Mouse (Mus musculus): ENCODE results near the gene Kcna2. TPM values are rescaled to one million over a fixed set of nuclear protein-coding genes. Genes with fewer than 3 reads are reported as not detected.

The Kcna2 gene
- 0.05 and 0.20 TPM in 2 replicates for polyA plus RNA-seq (2014; fragmentation: Nextera tagmentation; extraction: Ambion mirVana)

DNA sequence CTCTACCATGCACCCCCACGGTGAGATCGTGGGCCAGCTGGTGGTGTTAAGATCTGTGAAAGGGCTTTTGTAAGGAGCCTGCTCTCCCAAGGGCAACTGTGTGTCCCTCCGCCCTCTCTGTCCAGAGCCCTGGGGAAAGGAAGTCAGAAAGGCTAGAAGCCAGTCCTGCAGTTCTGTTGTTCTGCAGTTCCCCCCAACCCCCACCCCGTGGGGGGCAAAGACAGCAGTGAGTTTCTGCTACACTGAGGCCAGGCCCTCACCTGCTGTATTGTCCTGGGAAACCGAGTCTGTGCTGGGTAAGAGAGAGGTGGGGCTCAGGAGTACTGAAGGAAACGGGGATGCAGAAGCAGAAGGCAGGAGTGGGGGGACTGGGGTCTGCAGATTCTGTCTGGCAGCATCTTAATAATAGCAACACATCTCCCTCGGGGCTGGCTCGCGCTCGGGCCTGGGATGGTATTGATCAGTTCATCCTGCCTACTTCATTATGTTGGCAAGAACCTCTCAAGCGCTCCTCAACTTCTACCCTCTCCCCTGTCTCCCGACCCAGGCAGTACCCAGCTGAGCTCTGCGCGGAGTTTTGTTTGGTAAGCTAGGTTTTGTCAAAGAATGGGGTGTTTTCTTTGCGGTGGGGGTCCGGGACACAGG is at the start of gene Kcna2:
TSS of gene Kcna2 (plus strand) at position 336 of the 645 bp plus-strand sequence.
- peak within 1 kb of the TSS; percentile 55 for H3K9ac ChIP-seq (ENCODE audit: low read length)
- DNase-seq (ENCODE audit: low spot score) (peak; percentile 52), ATAC-seq (replicated peaks; ENCODE audit: low FRiP score) (0 out of 2 replicates have a peak, but pooled peaks have one; percentile 2)
- 2% methylated on average over 16 of the region's 16 CpGs for WGBS
- H3K27ac ChIP-seq (ENCODE audit: low read depth, low read length) = no peak within 1 kb of the TSS
- H3K9me3 ChIP-seq (ENCODE audit: control insufficient read depth, low read length) = no peaks in the 10 kb centered on the region
- H3K27me3 ChIP-seq (ENCODE audit: control insufficient read depth, insufficient read depth, low read length) = peaks cover 30% of the 10 kb centered on the region
- H3K4me3 ChIP-seq (ENCODE audit: low read depth, low read length) = peak within 1 kb of the TSS; percentile 58
- H3K36me3 ChIP-seq (ENCODE audit: control insufficient read depth, insufficient read depth, low read length) = no peaks in the 10 kb centered on the region
- H3K4me2 ChIP-seq (ENCODE audit: low read depth, low read length, severe bottlenecking) = peak within 1 kb of the TSS; percentile 99
- H3K4me1 ChIP-seq (replicated peaks; ENCODE audit: control insufficient read depth, insufficient read depth, low read length) = peaks cover 2% of the 10 kb centered on the region; the same call in 1 of the 2 replicates

DNA sequence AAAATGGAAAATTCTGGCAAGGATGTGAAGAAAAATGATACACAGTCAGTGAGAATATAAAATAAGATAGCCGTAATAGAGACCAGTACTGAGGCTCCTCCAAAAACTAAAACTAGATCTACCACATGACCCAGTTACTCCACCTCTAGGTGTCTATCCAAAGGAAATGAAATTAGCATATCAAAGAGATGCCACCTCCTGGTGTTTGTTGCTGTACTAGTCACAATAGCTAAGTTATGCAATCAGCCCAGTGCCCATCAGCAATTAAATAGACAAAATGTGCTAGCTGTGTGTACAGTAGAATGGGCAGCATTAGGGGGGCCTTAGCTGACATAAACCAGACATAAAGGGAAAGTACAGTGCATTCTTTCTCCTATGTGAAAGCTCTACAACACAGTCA is 39.5 kb upstream of the Kcna2 start:
- ATAC-seq (replicated peaks; ENCODE audit: low FRiP score) = no peak
- no peaks in the 10 kb centered on the region for H3K36me3 ChIP-seq (ENCODE audit: control insufficient read depth, insufficient read depth, low read length)
- H3K9me3 ChIP-seq (ENCODE audit: control insufficient read depth, low read length) = no peaks in the 10 kb centered on the region
- H3K4me1 ChIP-seq (replicated peaks; ENCODE audit: control insufficient read depth, insufficient read depth, low read length) = no peaks in the 10 kb centered on the region
- no peak overlapping the region for H3K27ac ChIP-seq (ENCODE audit: low read depth, low read length)
- no peak overlapping the region for H3K4me3 ChIP-seq (ENCODE audit: low read depth, low read length)
- DNase-seq (ENCODE audit: low spot score) = no peak
- no peak overlapping the region for H3K4me2 ChIP-seq (ENCODE audit: low read depth, low read length, severe bottlenecking)
- WGBS = 92% methylated on average over 1 of the region's 1 CpGs
- H3K9ac ChIP-seq (ENCODE audit: low read length) = no peak overlapping the region
- H3K27me3 ChIP-seq (ENCODE audit: control insufficient read depth, insufficient read depth, low read length) = no peaks in the 10 kb centered on the region

DNA sequence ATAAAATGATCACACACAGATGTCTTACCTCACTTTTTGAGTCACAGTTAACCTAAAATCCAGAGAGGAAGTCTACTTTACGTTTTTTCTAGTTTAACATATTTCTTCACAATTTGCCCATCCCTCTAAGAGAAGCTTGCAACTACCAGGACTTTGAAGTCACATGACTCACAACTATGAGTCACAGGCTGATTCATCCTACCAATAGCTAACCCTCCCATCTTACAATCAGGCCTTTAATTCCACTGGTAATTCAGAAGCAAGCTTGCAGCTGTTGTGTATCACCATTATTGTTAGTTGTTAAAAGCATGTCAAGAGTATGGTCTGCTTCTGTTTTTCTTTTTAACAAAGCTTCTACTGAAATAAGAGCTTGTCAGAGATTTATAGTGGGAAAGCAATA is 38.2 kb upstream of the Kcna2 start:
- no peak for DNase-seq (ENCODE audit: low spot score)
- Histone ChIP-seq H3K4me3 (ENCODE audit: low read depth, low read length) (no peak overlapping the region), H3K27ac (ENCODE audit: low read depth, low read length) (no peak overlapping the region), H3K9ac (ENCODE audit: low read length) (no peak overlapping the region), H3K4me2 (ENCODE audit: low read depth, low read length, severe bottlenecking) (no peak overlapping the region), H3K4me1 (replicated peaks; ENCODE audit: control insufficient read depth, insufficient read depth, low read length) (no peaks in the 10 kb centered on the region), H3K27me3 (ENCODE audit: control insufficient read depth, insufficient read depth, low read length) (no peaks in the 10 kb centered on the region), H3K36me3 (ENCODE audit: control insufficient read depth, insufficient read depth, low read length) (no peaks in the 10 kb centered on the region), H3K9me3 (ENCODE audit: control insufficient read depth, low read length) (no peaks in the 10 kb centered on the region)
- ATAC-seq (replicated peaks; ENCODE audit: low FRiP score) = no peak
- WGBS = 76% methylated on average over 1 of the region's 1 CpGs

DNA sequence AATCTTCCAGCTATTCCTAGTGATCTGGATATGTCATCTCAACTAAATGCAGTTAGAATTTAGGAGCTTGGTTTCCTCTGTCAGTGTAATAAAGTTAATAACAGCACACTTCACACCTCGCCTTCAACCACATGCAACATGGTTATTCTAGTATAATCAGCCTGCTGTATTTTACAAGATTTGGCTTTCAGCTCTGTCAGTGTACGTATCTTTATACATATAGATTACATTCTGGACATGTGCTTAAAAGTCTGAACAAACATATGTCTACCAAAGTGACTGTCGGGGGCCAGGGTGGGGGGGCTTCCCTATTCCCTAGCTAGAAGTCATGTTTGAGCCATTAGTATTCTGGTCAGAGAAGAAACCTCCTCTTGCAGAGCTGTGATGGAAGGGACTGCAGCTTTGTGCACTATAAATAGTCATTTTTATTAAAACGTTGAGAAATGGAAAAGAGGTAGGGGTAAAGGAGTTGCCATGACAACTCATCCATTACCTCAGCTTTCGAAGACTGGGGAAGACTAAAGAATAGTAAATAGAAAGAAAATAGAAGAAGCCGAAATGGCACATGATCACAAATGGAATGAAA is 35.3 kb upstream of the Kcna2 start:
- no peaks in the 10 kb centered on the region for H3K4me1 ChIP-seq (replicated peaks; ENCODE audit: control insufficient read depth, insufficient read depth, low read length)
- H3K4me3 ChIP-seq (ENCODE audit: low read depth, low read length) = no peak overlapping the region
- H3K36me3 ChIP-seq (ENCODE audit: control insufficient read depth, insufficient read depth, low read length) = no peaks in the 10 kb centered on the region
- DNase-seq (ENCODE audit: low spot score) = no peak
- 74% methylated on average over 6 of the region's 6 CpGs for WGBS
- H3K27me3 ChIP-seq (ENCODE audit: control insufficient read depth, insufficient read depth, low read length) = no peaks in the 10 kb centered on the region
- no peak overlapping the region for H3K9ac ChIP-seq (ENCODE audit: low read length)
- ATAC-seq (replicated peaks; ENCODE audit: low FRiP score) = peak; percentile 42; the same call in 1 of the 2 replicates
- no peaks in the 10 kb centered on the region for H3K9me3 ChIP-seq (ENCODE audit: control insufficient read depth, low read length)
- H3K4me2 ChIP-seq (ENCODE audit: low read depth, low read length, severe bottlenecking) = no peak overlapping the region
- no peak overlapping the region for H3K27ac ChIP-seq (ENCODE audit: low read depth, low read length)

DNA sequence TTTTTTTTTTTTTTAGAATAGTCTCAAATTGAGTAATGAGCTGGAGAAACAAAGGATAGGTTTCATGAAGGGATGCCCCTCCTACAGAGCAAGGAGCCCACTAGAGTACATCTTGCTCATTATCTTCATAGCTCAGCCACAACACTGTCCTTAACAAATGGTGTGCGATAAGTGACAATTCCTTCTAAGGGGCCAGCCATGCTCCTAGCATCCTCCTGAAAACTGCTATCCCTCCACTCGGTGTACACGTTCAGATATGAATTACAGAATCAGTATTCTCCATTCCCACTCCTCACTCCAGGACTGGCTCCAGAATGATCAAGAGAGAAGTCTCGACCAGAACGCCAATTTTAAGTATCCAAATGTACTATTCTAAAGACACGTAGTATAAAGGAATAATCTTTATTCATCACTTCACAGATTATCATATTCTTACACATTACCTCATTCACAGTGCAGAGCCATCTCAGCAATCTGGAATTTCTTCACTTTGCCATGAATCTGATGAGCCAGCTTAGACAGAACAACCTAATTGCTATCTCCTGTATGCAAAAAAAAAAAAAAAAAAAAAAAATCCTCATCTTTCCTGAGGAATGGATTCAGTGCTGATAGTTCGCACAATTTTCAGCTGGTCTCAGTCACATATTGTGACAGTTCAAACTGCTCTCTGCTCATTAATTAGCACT is 34.6 kb upstream of the Kcna2 start:
- no peaks in the 10 kb centered on the region for H3K36me3 ChIP-seq (ENCODE audit: control insufficient read depth, insufficient read depth, low read length)
- H3K27ac ChIP-seq (ENCODE audit: low read depth, low read length) = no peak overlapping the region
- peak; percentile 44; the same call in 1 of the 2 replicates for ATAC-seq (replicated peaks; ENCODE audit: low FRiP score)
- WGBS = 85% methylated on average over 7 of the region's 7 CpGs
- H3K4me3 ChIP-seq (ENCODE audit: low read depth, low read length) = no peak overlapping the region
- no peak overlapping the region for H3K9ac ChIP-seq (ENCODE audit: low read length)
- DNase-seq (ENCODE audit: low spot score) = no peak
- no peaks in the 10 kb centered on the region for H3K9me3 ChIP-seq (ENCODE audit: control insufficient read depth, low read length)
- no peaks in the 10 kb centered on the region for H3K4me1 ChIP-seq (replicated peaks; ENCODE audit: control insufficient read depth, insufficient read depth, low read length)
- H3K27me3 ChIP-seq (ENCODE audit: control insufficient read depth, insufficient read depth, low read length) = no peaks in the 10 kb centered on the region
- H3K4me2 ChIP-seq (ENCODE audit: low read depth, low read length, severe bottlenecking) = no peak overlapping the region

DNA sequence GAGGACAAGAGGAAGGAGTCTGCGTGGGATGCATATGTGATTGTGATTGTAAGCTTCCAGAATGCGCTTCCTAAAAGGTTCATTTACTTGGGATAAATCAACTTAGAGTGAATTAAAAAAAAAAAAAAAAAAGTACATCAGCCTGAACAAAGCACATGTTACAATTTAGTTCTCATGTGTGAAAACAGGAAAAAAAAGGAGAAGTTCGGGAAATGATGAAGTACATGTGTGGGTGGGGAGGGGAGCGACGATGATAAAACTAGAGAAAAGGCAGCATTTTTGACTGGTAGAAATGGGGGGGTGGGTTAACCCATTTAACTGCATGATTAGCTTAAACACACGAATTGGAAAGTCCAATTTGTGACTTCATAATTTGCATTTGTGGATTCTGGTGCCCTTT is 33.7 kb upstream of the Kcna2 start:
- Histone ChIP-seq H3K36me3 (ENCODE audit: control insufficient read depth, insufficient read depth, low read length) (no peaks in the 10 kb centered on the region), H3K9me3 (ENCODE audit: control insufficient read depth, low read length) (no peaks in the 10 kb centered on the region), H3K27ac (ENCODE audit: low read depth, low read length) (no peak overlapping the region), H3K9ac (ENCODE audit: low read length) (no peak overlapping the region), H3K4me3 (ENCODE audit: low read depth, low read length) (no peak overlapping the region), H3K4me1 (replicated peaks; ENCODE audit: control insufficient read depth, insufficient read depth, low read length) (no peaks in the 10 kb centered on the region), H3K27me3 (ENCODE audit: control insufficient read depth, insufficient read depth, low read length) (no peaks in the 10 kb centered on the region), H3K4me2 (ENCODE audit: low read depth, low read length, severe bottlenecking) (no peak overlapping the region)
- WGBS = 75% methylated on average over 6 of the region's 6 CpGs
- no peak for DNase-seq (ENCODE audit: low spot score)
- ATAC-seq (replicated peaks; ENCODE audit: low FRiP score) = no peak

DNA sequence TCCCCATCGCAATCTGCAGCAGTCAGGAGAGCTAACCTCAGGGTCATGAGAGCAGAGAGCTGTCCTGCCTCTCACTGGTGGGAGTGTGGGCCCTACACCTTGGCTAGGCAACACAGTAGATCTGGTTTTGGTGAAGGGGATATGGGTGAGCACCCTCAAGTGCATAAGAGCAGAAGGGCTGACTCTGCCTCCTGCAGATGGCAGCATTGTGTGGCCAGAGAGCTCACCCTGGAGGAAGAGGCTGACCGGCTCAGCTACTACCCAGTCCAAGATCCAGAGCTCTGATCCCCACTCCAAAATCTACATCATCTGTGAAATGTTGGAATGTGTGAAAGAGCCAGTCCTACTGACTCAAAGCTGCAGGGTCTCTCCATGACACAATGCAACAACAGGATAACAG is 27.1 kb upstream of the Kcna2 start:
- WGBS = 62% methylated on average over 2 of the region's 2 CpGs
- Histone ChIP-seq H3K4me1 (replicated peaks; ENCODE audit: control insufficient read depth, insufficient read depth, low read length) (no peaks in the 10 kb centered on the region), H3K4me2 (ENCODE audit: low read depth, low read length, severe bottlenecking) (no peak overlapping the region), H3K4me3 (ENCODE audit: low read depth, low read length) (no peak overlapping the region), H3K36me3 (ENCODE audit: control insufficient read depth, insufficient read depth, low read length) (no peaks in the 10 kb centered on the region), H3K9me3 (ENCODE audit: control insufficient read depth, low read length) (no peaks in the 10 kb centered on the region), H3K27ac (ENCODE audit: low read depth, low read length) (no peak overlapping the region), H3K9ac (ENCODE audit: low read length) (no peak overlapping the region), H3K27me3 (ENCODE audit: control insufficient read depth, insufficient read depth, low read length) (no peaks in the 10 kb centered on the region)
- ATAC-seq (replicated peaks; ENCODE audit: low FRiP score) (no peak), DNase-seq (ENCODE audit: low spot score) (no peak)

DNA sequence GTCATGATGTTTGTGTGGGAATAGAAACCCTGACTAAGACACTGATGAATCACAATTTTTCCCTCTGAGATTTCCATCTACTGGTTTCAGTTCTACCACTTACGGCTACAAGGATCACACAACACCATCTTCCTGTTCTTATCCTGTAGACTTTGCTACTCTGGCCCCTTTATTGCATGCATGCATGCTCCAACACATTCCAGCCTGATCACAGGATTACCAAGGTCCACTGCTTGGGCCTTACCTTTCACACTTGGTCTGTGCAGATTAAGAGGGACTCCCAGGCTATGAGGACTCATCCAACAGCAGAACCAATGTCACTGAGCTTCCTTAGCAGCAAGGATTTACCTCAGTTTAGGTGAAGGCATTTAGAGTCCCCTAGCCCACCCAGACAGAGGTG is 25.2 kb upstream of the Kcna2 start:
- Histone ChIP-seq H3K27me3 (ENCODE audit: control insufficient read depth, insufficient read depth, low read length) (no peaks in the 10 kb centered on the region), H3K4me3 (ENCODE audit: low read depth, low read length) (no peak overlapping the region), H3K4me1 (replicated peaks; ENCODE audit: control insufficient read depth, insufficient read depth, low read length) (no peaks in the 10 kb centered on the region), H3K4me2 (ENCODE audit: low read depth, low read length, severe bottlenecking) (no peak overlapping the region), H3K9me3 (ENCODE audit: control insufficient read depth, low read length) (no peaks in the 10 kb centered on the region), H3K27ac (ENCODE audit: low read depth, low read length) (no peak overlapping the region), H3K9ac (ENCODE audit: low read length) (no peak overlapping the region), H3K36me3 (ENCODE audit: control insufficient read depth, insufficient read depth, low read length) (no peaks in the 10 kb centered on the region)
- ATAC-seq (replicated peaks; ENCODE audit: low FRiP score) (no peak), DNase-seq (ENCODE audit: low spot score) (no peak)
- 87% methylated on average over 1 of the region's 1 CpGs for WGBS
